Comparison of ENCODE assay signal across 9 mouse cellular contexts in the genomic region with DNA sequence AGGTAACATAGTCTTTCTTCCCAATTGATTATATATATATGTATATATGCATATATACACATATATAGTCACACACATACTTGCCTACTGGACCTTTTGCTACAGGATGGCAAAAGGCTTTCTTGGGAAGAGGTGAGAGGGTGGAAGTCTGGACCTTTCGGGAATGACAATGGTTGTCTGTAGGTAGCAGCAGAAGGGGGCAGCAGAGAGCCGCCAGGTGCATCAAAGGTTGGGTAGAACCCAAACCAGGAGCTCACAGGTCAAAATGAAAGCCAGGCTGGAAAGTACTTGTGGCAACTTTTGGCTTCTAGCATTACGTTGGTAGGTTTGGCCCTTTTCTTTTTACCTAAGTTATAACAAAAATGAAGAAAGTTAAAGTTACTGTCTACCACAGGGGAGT. TPM values are rescaled to one million over a fixed set of nuclear protein-coding genes. Genes with fewer than 3 reads are reported as not detected.
DNase-seq lines count a peak whose midpoint lies in the region; ATAC-seq and TF ChIP-seq lines count a peak whose summit lies in the region.
"Had no signal": no experiment of that assay in that cellular context is flagged by ENCODE, and none has a peak within 500 bp of the region (broad histone marks: within the 10 kb centered on the region; RNA-seq: fewer than 3 reads in every experiment).

No protein-coding gene starts in this region.

- TF ChIP-seq CTCF in layer of hippocampus, adult 2 months (conservative IDR thresholded peaks at IDR 0.05): peak; percentile 84
- peak; percentile 69 for TF ChIP-seq CTCF in bone marrow, adult 2 months (IDR thresholded peaks at IDR 0.05; ENCODE audit: control insufficient read depth, insufficient read depth, low read length)

- H3K27ac ChIP-seq in layer of hippocampus, adult 2 months: no peak overlapping the region
- no peak overlapping the region for H3K27ac ChIP-seq in ES-E14 (ENCODE audit: insufficient read depth, low read depth, low read length, poor library complexity, severe bottlenecking)
- no peak overlapping the region for H3K27ac ChIP-seq in bone marrow, adult 2 months (ENCODE audit: control insufficient read depth, insufficient read depth, low read depth, low read length, poor library complexity)
- no peak overlapping the region for H3K27ac ChIP-seq in forebrain, embryonic 12.5 days
- H3K27ac ChIP-seq: midbrain, embryonic 12.5 days had no signal

- H3K9me3 ChIP-seq in ES-E14 (ENCODE audit: control insufficient read depth, insufficient read depth, low read depth, low read length): no peaks in the 10 kb centered on the region
- H3K9me3 ChIP-seq in forebrain, embryonic 12.5 days: no peaks in the 10 kb centered on the region
- H3K9me3 ChIP-seq: midbrain, embryonic 12.5 days had no signal

- H3K9ac ChIP-seq in ES-E14 (ENCODE audit: insufficient read depth, low read depth, low read length, poor library complexity, severe bottlenecking): no peak overlapping the region
- H3K9ac ChIP-seq in forebrain, embryonic 12.5 days: no peak overlapping the region
- H3K9ac ChIP-seq: midbrain, embryonic 12.5 days had no signal

- in situ Hi-C loops in ES-E14 (cut with MboI; ENCODE audit: low sequenced_read_pairs in 2 of 2, unreplicated experiment in 2 of 2): loop anchor here in 1 of 2 experiments (10.0 kb wide), 1 partner anchor 499 kb away; no protein-coding TSS in a partner anchor

- no peak for ATAC-seq in forebrain, embryonic 12.5 days (ENCODE audit: low FRiP score)
- ATAC-seq in inflammation-experienced regulatory T-cells, adult 6 months: no peak

- no peak overlapping the region for H3K4me3 ChIP-seq in layer of hippocampus, adult 2 months
- H3K4me3 ChIP-seq in ES-E14 (ENCODE audit: insufficient read depth in 1 of 2, low read depth in 1 of 2, low read length in 2 of 2, poor library complexity in 1 of 2, severe bottlenecking in 1 of 2): no peak overlapping the region
- H3K4me3 ChIP-seq in bone marrow, adult 2 months (replicated peaks; ENCODE audit: control insufficient read depth, low read depth, low read length): no peak overlapping the region
- no peak overlapping the region for H3K4me3 ChIP-seq in forebrain, embryonic 12.5 days (replicated peaks)
- H3K4me3 ChIP-seq: midbrain, embryonic 12.5 days had no signal

- peaks cover 0 to 1% of the 10 kb centered on the region in 2 experiments; a peak in 1 of 4 replicates for H3K4me1 ChIP-seq in ES-E14 (ENCODE audit: control insufficient read depth in 2 of 2, insufficient read depth in 2 of 2, low read length in 2 of 2, poor library complexity in 1 of 2)
- no peaks in the 10 kb centered on the region for H3K4me1 ChIP-seq in bone marrow, adult 2 months (ENCODE audit: control insufficient read depth, insufficient read depth, low read length)
- no peaks in the 10 kb centered on the region; the same call in 1 of the 2 replicates for H3K4me1 ChIP-seq in forebrain, embryonic 12.5 days
- H3K4me1 ChIP-seq: midbrain, embryonic 12.5 days had no signal

- no peaks in the 10 kb centered on the region for H3K36me3 ChIP-seq in ES-E14 (ENCODE audit: control insufficient read depth, insufficient read depth, low read length, poor library complexity, severe bottlenecking)
- no peaks in the 10 kb centered on the region for H3K36me3 ChIP-seq in forebrain, embryonic 12.5 days (replicated peaks)
- H3K36me3 ChIP-seq: midbrain, embryonic 12.5 days had no signal

- no peaks in the 10 kb centered on the region for H3K27me3 ChIP-seq in forebrain, embryonic 12.5 days
- H3K27me3 ChIP-seq: midbrain, embryonic 12.5 days had no signal

- DNase-seq in layer of hippocampus, adult 2 months (ENCODE audit: low spot score in 2 of 2): no peak
- DNase-seq in layer of hippocampus, postnatal 10 days (ENCODE audit: low spot score in 2 of 2): no peak
- DNase-seq in ES-E14 (ENCODE audit: low read depth, low spot score): peak; percentile 64
- peak; percentile 55 for DNase-seq in induced T-regulatory cell, adult 2 months (ENCODE audit: low read depth)
- DNase-seq in testis, postnatal 10 days (ENCODE audit: low spot score): peak; percentile 74

- 23% methylated on average over 3 of the region's 3 CpGs for WGBS in bone marrow, adult 2 months
- WGBS in forebrain, embryonic 12.5 days: 46% methylated on average over 3 of the region's 3 CpGs

- TF ChIP-seq POLR2A in bone marrow, adult 2 months (IDR thresholded peaks at IDR 0.05; ENCODE audit: borderline replicate concordance, control insufficient read depth, low read depth, low read length): no peak

- no peak overlapping the region for H3K4me2 ChIP-seq in forebrain, embryonic 12.5 days
- H3K4me2 ChIP-seq: midbrain, embryonic 12.5 days had no signal

TF ChIP-seq in ES-E14, 5 proteins besides CTCF, POLR2A, EP300 and RAD21:
- TF ChIP-seq ZC3H11A (IDR thresholded peaks at IDR 0.05; ENCODE audit: borderline replicate concordance, low read depth, low read length) (peak; percentile 87), CHD2 (IDR thresholded peaks at IDR 0.05; ENCODE audit: low read depth, low read length) (no peak), HCFC1 (IDR thresholded peaks at IDR 0.05; ENCODE audit: borderline replicate concordance, insufficient read depth, low read length) (no peak), MAFK (IDR thresholded peaks at IDR 0.05; ENCODE audit: insufficient read depth, low read depth, low read length) (no peak), ZNF384 (IDR thresholded peaks at IDR 0.05; ENCODE audit: low read depth, low read length) (no peak)

RNA-seq across cellular contexts. Expression of a gene that starts 6.0 kb away (rescaled TPM):
- total RNA-seq in layer of hippocampus, adult 2 months (2021): under 1 TPM in 1 of 2 experiments, not detected in 1; 0.64 TPM
- 1 to 10 TPM; 2.6 to 3.2 TPM for total RNA-seq in layer of hippocampus, postnatal 10 days (2021)
- total RNA-seq in ES-E14 (2012; rRNA removed): 1.6 and 1.7 TPM in 2 replicates
- polyA plus RNA-seq in bone marrow, adult 2 months (2011; ENCODE audit: insufficient read depth, insufficient read length, low replicate concordance, missing spikeins): not detected in 2 replicates
- polyA plus RNA-seq in forebrain, embryonic 12.5 days (2016; fragmentation: Nextera tagmentation; extraction: Ambion mirVana): 4.6 and 7.0 TPM in 2 replicates
- polyA plus RNA-seq in inflammation-experienced regulatory T-cells, adult 6 months (2017; shearing (Covaris generic)): under 1 TPM in 1 of 3 experiments, not detected in 2; 0.71 TPM

RNA-seq across cellular contexts. Expression of a gene that starts 25.7 kb away (rescaled TPM):
- total RNA-seq in layer of hippocampus, adult 2 months (2021): 1 to 10 TPM in 1 of 2 experiments, under 1 TPM in 1; 0.32 to 1.3 TPM
- total RNA-seq in layer of hippocampus, postnatal 10 days (2021): 1 to 10 TPM in 1 of 2 experiments, under 1 TPM in 1; 0.83 to 1.1 TPM
- total RNA-seq in ES-E14 (2012; rRNA removed): 0.37 and 0.58 TPM in 2 replicates
- polyA plus RNA-seq in bone marrow, adult 2 months (2011; ENCODE audit: insufficient read depth, insufficient read length, low replicate concordance, missing spikeins): not detected in 2 replicates
- 0.29 and 0.42 TPM in 2 replicates for polyA plus RNA-seq in forebrain, embryonic 12.5 days (2016; fragmentation: Nextera tagmentation; extraction: Ambion mirVana)
- polyA plus RNA-seq in inflammation-experienced regulatory T-cells, adult 6 months (2017; shearing (Covaris generic)): not detected

RNA-seq across cellular contexts. Expression of a gene that starts 25.8 kb away (rescaled TPM):
- total RNA-seq in layer of hippocampus, adult 2 months (2021): 10 to 100 TPM; 19.5 to 23.0 TPM
- 10 to 100 TPM; 16.2 to 19.4 TPM for total RNA-seq in layer of hippocampus, postnatal 10 days (2021)
- total RNA-seq in ES-E14 (2012; rRNA removed): 104 and 138 TPM in 2 replicates
- polyA plus RNA-seq in bone marrow, adult 2 months (2011; ENCODE audit: insufficient read depth, insufficient read length, low replicate concordance, missing spikeins): 12.7 and 15.2 TPM in 2 replicates
- polyA plus RNA-seq in forebrain, embryonic 12.5 days (2016; fragmentation: Nextera tagmentation; extraction: Ambion mirVana): 48.1 and 49.4 TPM in 2 replicates
- 10 to 100 TPM; 56.2 to 68.8 (median 61.0) TPM for polyA plus RNA-seq in inflammation-experienced regulatory T-cells, adult 6 months (2017; shearing (Covaris generic))

RNA-seq across cellular contexts. Expression of a gene that starts 32.8 kb away (rescaled TPM):
- not detected for total RNA-seq in layer of hippocampus, adult 2 months (2021)
- not detected for total RNA-seq in layer of hippocampus, postnatal 10 days (2021)
- total RNA-seq in ES-E14 (2012; rRNA removed): not detected in 2 replicates
- polyA plus RNA-seq in bone marrow, adult 2 months (2011; ENCODE audit: insufficient read depth, insufficient read length, low replicate concordance, missing spikeins): not detected in 2 replicates
- polyA plus RNA-seq in forebrain, embryonic 12.5 days (2016; fragmentation: Nextera tagmentation; extraction: Ambion mirVana): 4.7 and 5.2 TPM in 2 replicates
- polyA plus RNA-seq in inflammation-experienced regulatory T-cells, adult 6 months (2017; shearing (Covaris generic)): not detected

Comparison
In these comparisons a context has a peak if more than half of its experiments do, and no peak if none do; other contexts are left out.
1. DNase-seq: peak in ES-E14 (single experiment), induced T-regulatory cell, adult 2 months (single experiment) and testis, postnatal 10 days (single experiment); none in layer of hippocampus, adult 2 months (0 of 2) and layer of hippocampus, postnatal 10 days (0 of 2).